Mouse (Mus musculus): ENCODE data around the gene Rbl1. TPM values are rescaled to one million over a fixed set of nuclear protein-coding genes. Genes with fewer than 3 reads are reported as not detected.
A peak's percentile ranks its signal among the peaks of the same experiment; 100 is the strongest.

The Rbl1 gene
- total and polyA plus RNA-seq, 3 experiments = 10.9 to 97.4 (median 88.2) TPM

- H3K4me1 ChIP-seq (ENCODE audit: insufficient read depth, low read depth, low read length) = peaks cover 18% of the 10 kb centered on the region
- H3K9me3 ChIP-seq (replicated peaks) = no peaks in the 10 kb centered on the region
- DNase-seq (ENCODE audit: low spot score) (no peak), ATAC-seq (ENCODE audit: extremely low read depth, insufficient number of reproducible peaks, low FRiP score, poor library complexity, severe bottlenecking) (no peak)
- peaks cover 86% of the 10 kb centered on the region for H3K36me3 ChIP-seq (replicated peaks)
- no peaks in the 10 kb centered on the region for H3K27me3 ChIP-seq (ENCODE audit: insufficient read depth, low read length)
- TF ChIP-seq GATA1 (IDR thresholded peaks at IDR 0.05; ENCODE audit: borderline replicate concordance, low read length) (no peak), GATA2 (IDR thresholded peaks at IDR 0.05; ENCODE audit: borderline replicate concordance, low read depth, low read length) (no peak), TAL1 (conservative IDR thresholded peaks at IDR 0.05; ENCODE audit: low read depth, low read length) (no peak), POLR2AphosphoS5 (IDR thresholded peaks at IDR 0.05; ENCODE audit: insufficient replicate concordance, low read depth, low read length) (no peak), CTCF (IDR thresholded peaks at IDR 0.05; ENCODE audit: low read depth, low read length) (no peak)
- H3K4me3 ChIP-seq (ENCODE audit: low read depth, low read length) = no peak overlapping the region
Measured at GRCm38 (mm10) chr2:157148417-157148816, 55.9 kb downstream of the Rbl1 start.

GRCm38 (mm10) chr2:157147397-157148020 is 56.8 kb downstream of the Rbl1 start:
- no peaks in the 10 kb centered on the region for H3K9me3 ChIP-seq (replicated peaks)
- H3K36me3 ChIP-seq (replicated peaks) = peaks cover 82% of the 10 kb centered on the region
- DNase-seq (ENCODE audit: low spot score) = no peak
- H3K4me3 ChIP-seq (ENCODE audit: low read depth, low read length) = no peak overlapping the region
- H3K4me1 ChIP-seq (ENCODE audit: insufficient read depth, low read depth, low read length) = peaks cover 18% of the 10 kb centered on the region
- TF ChIP-seq GATA2 (IDR thresholded peaks at IDR 0.05; ENCODE audit: borderline replicate concordance, low read depth, low read length) = no peak
- no peak for TF ChIP-seq CTCF (IDR thresholded peaks at IDR 0.05; ENCODE audit: low read depth, low read length)
- no peak for TF ChIP-seq GATA1 (IDR thresholded peaks at IDR 0.05; ENCODE audit: borderline replicate concordance, low read length)
- TF ChIP-seq TAL1 (conservative IDR thresholded peaks at IDR 0.05; ENCODE audit: low read depth, low read length) = no peak
- TF ChIP-seq POLR2AphosphoS5 (IDR thresholded peaks at IDR 0.05; ENCODE audit: insufficient replicate concordance, low read depth, low read length) = no peak
- no peaks in the 10 kb centered on the region for H3K27me3 ChIP-seq (ENCODE audit: insufficient read depth, low read length)
- no peak for ATAC-seq (ENCODE audit: extremely low read depth, insufficient number of reproducible peaks, low FRiP score, poor library complexity, severe bottlenecking)

GRCm38 (mm10) chr2:157145173-157145572 is 59.2 kb downstream of the Rbl1 start:
- TF ChIP-seq CTCF (IDR thresholded peaks at IDR 0.05; ENCODE audit: low read depth, low read length) (no peak), POLR2AphosphoS5 (IDR thresholded peaks at IDR 0.05; ENCODE audit: insufficient replicate concordance, low read depth, low read length) (no peak), GATA1 (IDR thresholded peaks at IDR 0.05; ENCODE audit: borderline replicate concordance, low read length) (no peak), TAL1 (conservative IDR thresholded peaks at IDR 0.05; ENCODE audit: low read depth, low read length) (no peak), GATA2 (IDR thresholded peaks at IDR 0.05; ENCODE audit: borderline replicate concordance, low read depth, low read length) (no peak)
- peaks cover 59% of the 10 kb centered on the region for H3K36me3 ChIP-seq (replicated peaks)
- no peak overlapping the region for H3K4me3 ChIP-seq (ENCODE audit: low read depth, low read length)
- ATAC-seq (ENCODE audit: extremely low read depth, insufficient number of reproducible peaks, low FRiP score, poor library complexity, severe bottlenecking) = no peak
- H3K27me3 ChIP-seq (ENCODE audit: insufficient read depth, low read length) = no peaks in the 10 kb centered on the region
- H3K9me3 ChIP-seq (replicated peaks) = peaks cover under 1% of the 10 kb centered on the region; the same call in 1 of the 2 replicates
- peaks cover 21% of the 10 kb centered on the region for H3K4me1 ChIP-seq (ENCODE audit: insufficient read depth, low read depth, low read length)
- DNase-seq (ENCODE audit: low spot score) = no peak

GRCm38 (mm10) chr2:157144132-157144531 is 60.2 kb downstream of the Rbl1 start:
- ATAC-seq (ENCODE audit: extremely low read depth, insufficient number of reproducible peaks, low FRiP score, poor library complexity, severe bottlenecking) = no peak
- H3K36me3 ChIP-seq (replicated peaks) = peaks cover 49% of the 10 kb centered on the region

GRCm38 (mm10) chr2:157141962-157142361 is 62.4 kb downstream of the Rbl1 start:
- ATAC-seq (ENCODE audit: extremely low read depth, insufficient number of reproducible peaks, low FRiP score, poor library complexity, severe bottlenecking) (no peak), DNase-seq (ENCODE audit: low spot score) (no peak)
- TF ChIP-seq GATA2 (IDR thresholded peaks at IDR 0.05; ENCODE audit: borderline replicate concordance, low read depth, low read length) (no peak), GATA1 (IDR thresholded peaks at IDR 0.05; ENCODE audit: borderline replicate concordance, low read length) (no peak)
- Histone ChIP-seq H3K4me3 (ENCODE audit: low read depth, low read length) (no peak overlapping the region), H3K4me1 (ENCODE audit: insufficient read depth, low read depth, low read length) (peaks cover 38% of the 10 kb centered on the region), H3K27me3 (ENCODE audit: insufficient read depth, low read length) (no peaks in the 10 kb centered on the region), H3K9me3 (replicated peaks) (peaks cover 9% of the 10 kb centered on the region), H3K36me3 (replicated peaks) (peaks cover 29% of the 10 kb centered on the region)

More at GRCm38 (mm10) chr2:157144132-157144531, 60.2 kb downstream of the Rbl1 start:
- TF ChIP-seq GATA1 (IDR thresholded peaks at IDR 0.05; ENCODE audit: borderline replicate concordance, low read length) (no peak), GATA2 (IDR thresholded peaks at IDR 0.05; ENCODE audit: borderline replicate concordance, low read depth, low read length) (no peak), TAL1 (conservative IDR thresholded peaks at IDR 0.05; ENCODE audit: low read depth, low read length) (no peak), POLR2AphosphoS5 (IDR thresholded peaks at IDR 0.05; ENCODE audit: insufficient replicate concordance, low read depth, low read length) (no peak), CTCF (IDR thresholded peaks at IDR 0.05; ENCODE audit: low read depth, low read length) (no peak)
- Histone ChIP-seq H3K4me1 (ENCODE audit: insufficient read depth, low read depth, low read length) (peaks cover 29% of the 10 kb centered on the region), H3K27me3 (ENCODE audit: insufficient read depth, low read length) (no peaks in the 10 kb centered on the region), H3K4me3 (ENCODE audit: low read depth, low read length) (no peak overlapping the region), H3K9me3 (replicated peaks) (peaks cover 9% of the 10 kb centered on the region)
- no peak for DNase-seq (ENCODE audit: low spot score)

GRCm38 (mm10) chr2:157139251-157139802 is 65.0 kb downstream of the Rbl1 start:
- Histone ChIP-seq H3K27me3 (ENCODE audit: insufficient read depth, low read length) (no peaks in the 10 kb centered on the region), H3K4me3 (ENCODE audit: low read depth, low read length) (no peak overlapping the region), H3K9me3 (replicated peaks) (peaks cover 9% of the 10 kb centered on the region), H3K4me1 (ENCODE audit: insufficient read depth, low read depth, low read length) (peaks cover 51% of the 10 kb centered on the region), H3K36me3 (replicated peaks) (peaks cover 8% of the 10 kb centered on the region)
- ATAC-seq (ENCODE audit: extremely low read depth, insufficient number of reproducible peaks, low FRiP score, poor library complexity, severe bottlenecking) (no peak), DNase-seq (ENCODE audit: low spot score) (no peak)
- no peak for TF ChIP-seq POLR2AphosphoS5 (IDR thresholded peaks at IDR 0.05; ENCODE audit: insufficient replicate concordance, low read depth, low read length)
- peak; percentile 47; the same call in 1 of the 2 replicates for TF ChIP-seq TAL1 (conservative IDR thresholded peaks at IDR 0.05; ENCODE audit: low read depth, low read length)
- TF ChIP-seq GATA2 (IDR thresholded peaks at IDR 0.05; ENCODE audit: borderline replicate concordance, low read depth, low read length) = no peak
